Mouse (Mus musculus) midbrain, embryonic 10.5 days (tissue): ENCODE results near the gene Accs. TPM values are rescaled to one million over a fixed set of nuclear protein-coding genes. Genes with fewer than 3 reads are reported as not detected.
A peak's percentile ranks its signal among the peaks of the same experiment; 100 is the strongest.

Source experiments
- DNase-seq: peaks from one replicate; pipeline ENCODE4 v3.0.0-alpha.2; 2017; ENCODE audit warnings: low spot score
- H3K27ac ChIP-seq: fragments of 300-500 bp; sonication (generic); replicated peaks from 2 replicates; pipeline ENCODE4 v1.5.1; 2016; ENCODE audit warnings: mild to moderate bottlenecking
- H3K27me3 ChIP-seq: fragments of 300-500 bp; sonication (generic); 2 replicates; pipeline ENCODE4 v1.6.1; 2016; ENCODE audit warnings: low read depth, mild to moderate bottlenecking; ENCODE audit not compliant: poor library complexity, severe bottlenecking
- H3K36me3 ChIP-seq: fragments of 300-500 bp; sonication (generic); 2 replicates; pipeline ENCODE4 v1.6.1; 2016; ENCODE audit warnings: mild to moderate bottlenecking, moderate library complexity
- H3K4me1 ChIP-seq: fragments of 300-500 bp; sonication (generic); 2 replicates; pipeline ENCODE4 v1.6.1; 2016
- H3K4me3 ChIP-seq: fragments of 300-500 bp; sonication (generic); 2 replicates; pipeline ENCODE4 v1.5.1; 2016; ENCODE audit warnings: mild to moderate bottlenecking, moderate library complexity
- H3K9me3 ChIP-seq: fragments of 300-500 bp; sonication (generic); replicated peaks from 2 replicates; pipeline ENCODE4 v1.6.1; 2016; ENCODE audit warnings: mild to moderate bottlenecking
- WGBS: fragments of 180-500 bp; shearing (Covaris S2); methylation state at CpG from one replicate; pipeline ENCODE4 v1.1.7; 2016; 5-methylcytosine and 5-hydroxymethylcytosine counted together
- polyA plus RNA-seq: library from polyadenylated mRNA; unstranded; fragments of >200 nt; fragmentation: Nextera tagmentation; extraction: Ambion mirVana; gene quantifications from 2 replicates; pipeline ENCODE4 v1.2.1, GENCODE M21; 2016

Gene Accs
- polyA plus RNA-seq, 1 experiment from 2014 or later, result 7.2 TPM

- Histone ChIP-seq H3K9me3 (no peaks in the 10 kb centered on the region), H3K4me3 (no peak overlapping the region), H3K4me1 (peaks cover 38% of the 10 kb centered on the region), H3K36me3 (peaks cover 15% of the 10 kb centered on the region; the same call in 1 of the 2 replicates), H3K27ac (peak overlapping the region; percentile 57; the same call in 1 of the 2 replicates), H3K27me3 (no peaks in the 10 kb centered on the region)
- DNase-seq, result no peak
- 71% methylated on average over 9 of the region's 9 CpGs for WGBS
Observed at GRCm38 (mm10) chr2:93783926-93784539, 65.7 kb downstream of the Accs start.

Other genes starting within 250 kb of the Accs start
- gene Alx4, start 207.6 kb downstream of the Accs start, polyA plus RNA-seq, result 6.5 and 6.7 TPM in 2 replicates
- 72.3 and 78.2 TPM in 2 replicates for gene Ext2, start 27.4 kb downstream of the Accs start, polyA plus RNA-seq
- not detected in 2 replicates for gene Accsl, start 19.2 kb upstream of the Accs start, polyA plus RNA-seq
- gene Gm13889, start 107.3 kb upstream of the Accs start, polyA plus RNA-seq, result 1.4 and 1.6 TPM in 2 replicates
- gene Gm27027, start 146.4 kb upstream of the Accs start, polyA plus RNA-seq, result not detected in 2 replicates
- 47.8 and 51.5 TPM in 2 replicates for gene Alkbh3, start 160.9 kb upstream of the Accs start, polyA plus RNA-seq